8 mouse cellular contexts compared by ENCODE assay signal in the genomic region with DNA sequence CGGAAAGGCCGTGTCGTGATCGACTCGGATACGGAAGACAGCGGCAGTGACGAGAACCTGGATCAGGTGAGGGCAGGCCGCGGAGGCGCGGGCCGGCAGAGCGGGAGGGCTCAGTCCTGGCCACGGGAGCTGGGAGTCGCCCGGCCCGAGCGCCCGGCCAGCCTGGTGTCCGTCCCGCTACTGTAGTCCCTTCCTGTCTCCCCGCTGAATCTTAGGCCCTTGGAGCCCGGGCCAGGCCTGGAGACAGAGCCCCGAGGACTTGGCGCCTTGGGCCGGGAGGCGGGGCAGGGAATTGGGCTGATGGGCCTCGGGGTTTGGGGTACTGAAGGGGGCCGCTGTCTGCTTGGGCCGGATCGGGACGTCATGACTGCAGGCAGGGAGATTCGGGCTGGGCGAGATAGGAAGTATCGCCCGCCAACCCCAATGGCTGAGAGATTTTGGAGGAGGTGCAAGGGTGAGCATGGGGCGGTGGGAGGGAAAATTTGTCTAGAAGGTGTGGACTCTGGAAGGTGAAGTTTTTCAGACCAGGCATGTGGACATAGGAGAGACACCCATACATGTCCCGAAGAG. TPM values are rescaled to one million over a fixed set of nuclear protein-coding genes. Genes with fewer than 3 reads are reported as not detected.
DNase-seq lines count a peak whose midpoint lies in the region; ATAC-seq and TF ChIP-seq lines count a peak whose summit lies in the region.

No protein-coding gene starts in this region.

- H3K9me3 ChIP-seq in heart, embryonic 12.5 days (replicated peaks), result no peaks in the 10 kb centered on the region
- H3K9me3 ChIP-seq in ES-E14 (ENCODE audit: control insufficient read depth, insufficient read depth, low read depth, low read length), result no peaks in the 10 kb centered on the region
- H3K9me3 ChIP-seq in erythroblast, embryonic 14.5 days (ENCODE audit: control insufficient read depth, low read length), result no peaks in the 10 kb centered on the region
- H3K9me3 ChIP-seq in limb, embryonic 10.5 days (replicated peaks), result no peaks in the 10 kb centered on the region
- H3K9me3 ChIP-seq in midbrain, embryonic 16.5 days (replicated peaks; ENCODE audit: control insufficient read depth, low read length, poor library complexity, severe bottlenecking), result no peaks in the 10 kb centered on the region

- H3K4me1 ChIP-seq in heart, embryonic 12.5 days (replicated peaks), result peaks cover 6% of the 10 kb centered on the region
- peaks cover 0 to 3% of the 10 kb centered on the region in 2 experiments; a peak in 1 of 4 replicates for H3K4me1 ChIP-seq in ES-E14 (ENCODE audit: control insufficient read depth in 2 of 2, insufficient read depth in 2 of 2, low read length in 2 of 2, poor library complexity in 1 of 2)
- H3K4me1 ChIP-seq in erythroblast, embryonic 14.5 days (ENCODE audit: control insufficient read depth), result peaks cover 31% of the 10 kb centered on the region
- H3K4me1 ChIP-seq in limb, embryonic 10.5 days, result peaks cover 25% of the 10 kb centered on the region
- H3K4me1 ChIP-seq in midbrain, embryonic 16.5 days (ENCODE audit: control insufficient read depth, insufficient read depth, low read length), result peaks cover 27% of the 10 kb centered on the region

- peak overlapping the region; percentile 92 for H3K4me3 ChIP-seq in heart, embryonic 12.5 days
- peak overlapping the region; percentile 90 to 98 for H3K4me3 ChIP-seq in ES-E14 (ENCODE audit: insufficient read depth in 1 of 2, low read depth in 1 of 2, low read length in 2 of 2, poor library complexity in 1 of 2, severe bottlenecking in 1 of 2)
- peak overlapping the region; percentile 90 for H3K4me3 ChIP-seq in erythroblast, embryonic 14.5 days (replicated peaks)
- peak overlapping the region; percentile 100 for H3K4me3 ChIP-seq in limb, embryonic 10.5 days
- peak overlapping the region; percentile 100 for H3K4me3 ChIP-seq in midbrain, embryonic 16.5 days (ENCODE audit: low read depth, low read length)

- in situ Hi-C loops in ES-E14 (cut with MboI; ENCODE audit: low sequenced_read_pairs in 2 of 2, unreplicated experiment in 2 of 2), result no loop called here

- DNase-seq in heart, adult 9 months (ENCODE audit: low spot score in 2 of 2), result no peak
- no peak for DNase-seq in ES-E14 (ENCODE audit: low read depth, low spot score)
- no peak for DNase-seq in limb, embryonic 10.5 days (ENCODE audit: low spot score)
- no peak for DNase-seq in adrenal gland, adult 8-10 months
- DNase-seq in thymus, postnatal 10 days (ENCODE audit: low spot score in 2 of 2), result no peak

- H3K4me2 ChIP-seq in heart, embryonic 12.5 days, result peak overlapping the region; percentile 85
- peak overlapping the region; percentile 94 for H3K4me2 ChIP-seq in midbrain, embryonic 16.5 days (ENCODE audit: low read length)

- H3K27ac ChIP-seq in heart, embryonic 12.5 days (ENCODE audit: poor library complexity, severe bottlenecking), result peak overlapping the region; percentile 73
- no peak overlapping the region; the same call in 1 of the 2 replicates for H3K27ac ChIP-seq in ES-E14 (ENCODE audit: insufficient read depth, low read depth, low read length, poor library complexity, severe bottlenecking)
- peak overlapping the region; percentile 93 for H3K27ac ChIP-seq in limb, embryonic 10.5 days
- H3K27ac ChIP-seq in midbrain, embryonic 16.5 days (ENCODE audit: low read length), result peak overlapping the region; percentile 78

- H3K9ac ChIP-seq in heart, embryonic 12.5 days, result peak overlapping the region; percentile 96
- H3K9ac ChIP-seq in ES-E14 (ENCODE audit: insufficient read depth, low read depth, low read length, poor library complexity, severe bottlenecking), result peak overlapping the region; percentile 95
- H3K9ac ChIP-seq in midbrain, embryonic 16.5 days (ENCODE audit: low read depth, low read length), result peak overlapping the region; percentile 99

- ATAC-seq in heart, embryonic 12.5 days (ENCODE audit: insufficient number of reproducible peaks, low FRiP score), result peak; percentile 86
- ATAC-seq in midbrain, embryonic 16.5 days, result peak; percentile 90

- no peaks in the 10 kb centered on the region for H3K27me3 ChIP-seq in heart, embryonic 12.5 days (replicated peaks)
- peaks cover 8% of the 10 kb centered on the region for H3K27me3 ChIP-seq in erythroblast, embryonic 14.5 days (ENCODE audit: control insufficient read depth)
- H3K27me3 ChIP-seq in limb, embryonic 10.5 days (ENCODE audit: low read depth, poor library complexity, severe bottlenecking), result no peaks in the 10 kb centered on the region
- no peaks in the 10 kb centered on the region for H3K27me3 ChIP-seq in midbrain, embryonic 16.5 days (ENCODE audit: control insufficient read depth, insufficient read depth, low read depth, low read length)

- H3K36me3 ChIP-seq in heart, embryonic 12.5 days, result no peaks in the 10 kb centered on the region
- H3K36me3 ChIP-seq in ES-E14 (ENCODE audit: control insufficient read depth, insufficient read depth, low read length, poor library complexity, severe bottlenecking), result peaks cover 2% of the 10 kb centered on the region; the same call in 1 of the 2 replicates
- H3K36me3 ChIP-seq in erythroblast, embryonic 14.5 days (ENCODE audit: control insufficient read depth), result peaks cover 19% of the 10 kb centered on the region
- H3K36me3 ChIP-seq in limb, embryonic 10.5 days, result peaks cover 21% of the 10 kb centered on the region
- no peaks in the 10 kb centered on the region for H3K36me3 ChIP-seq in midbrain, embryonic 16.5 days (ENCODE audit: control insufficient read depth, insufficient read depth, low read length)

- WGBS in heart, embryonic 12.5 days, result 0% methylated on average over 37 of the region's 39 CpGs
- under 1% methylated on average over 39 of the region's 39 CpGs for WGBS in limb, embryonic 10.5 days
- under 1% methylated on average over 39 of the region's 39 CpGs for WGBS in midbrain, embryonic 16.5 days

TF ChIP-seq in ES-E14, 5 proteins besides CTCF, POLR2A, EP300 and RAD21:
- TF ChIP-seq ZNF384 (IDR thresholded peaks at IDR 0.05; ENCODE audit: low read depth, low read length) (no peak), CHD2 (IDR thresholded peaks at IDR 0.05; ENCODE audit: low read depth, low read length) (no peak), HCFC1 (IDR thresholded peaks at IDR 0.05; ENCODE audit: borderline replicate concordance, insufficient read depth, low read length) (no peak)

RNA-seq across cellular contexts. Expression of gene Rtf1, which starts 0.4 kb away (rescaled TPM):
- polyA plus RNA-seq in heart, embryonic 12.5 days (2016; fragmentation: Nextera tagmentation; extraction: Ambion mirVana), result 34.2 and 34.7 TPM in 2 replicates
- total RNA-seq in ES-E14 (2012; rRNA removed), result 10.3 and 12.1 TPM in 2 replicates
- polyA plus RNA-seq in erythroblast, embryonic 14.5 days (2012), result 5.3 and 5.8 TPM in 2 replicates
- 55.9 and 65.4 TPM in 2 replicates for polyA plus RNA-seq in limb, embryonic 10.5 days (2016; fragmentation: Nextera tagmentation; extraction: Ambion mirVana)
- 53.3 and 58.6 TPM in 2 replicates for polyA plus RNA-seq in midbrain, embryonic 16.5 days (2015; fragmentation: Nextera tagmentation; extraction: Ambion mirVana)
- 10 to 100 TPM; 27.3 to 33.0 (median 28.7) TPM for total RNA-seq in adrenal gland, adult 8-10 months (2022)

RNA-seq across cellular contexts. Expression of gene Ndufaf1, which starts 12.7 kb away (rescaled TPM):
- 54.8 and 56.7 TPM in 2 replicates for polyA plus RNA-seq in heart, embryonic 12.5 days (2016; fragmentation: Nextera tagmentation; extraction: Ambion mirVana)
- total RNA-seq in ES-E14 (2012; rRNA removed), result 14.4 and 18.6 TPM in 2 replicates
- 0.16 and 0.62 TPM in 2 replicates for polyA plus RNA-seq in erythroblast, embryonic 14.5 days (2012)
- 53.1 and 56.5 TPM in 2 replicates for polyA plus RNA-seq in limb, embryonic 10.5 days (2016; fragmentation: Nextera tagmentation; extraction: Ambion mirVana)
- polyA plus RNA-seq in midbrain, embryonic 16.5 days (2015; fragmentation: Nextera tagmentation; extraction: Ambion mirVana), result 39.0 and 43.0 TPM in 2 replicates
- 10 to 100 TPM; 37.8 to 47.3 (median 43.0) TPM for total RNA-seq in adrenal gland, adult 8-10 months (2022)

RNA-seq across cellular contexts. Expression of gene Oip5, which starts 57.0 kb away (rescaled TPM):
- polyA plus RNA-seq in heart, embryonic 12.5 days (2016; fragmentation: Nextera tagmentation; extraction: Ambion mirVana), result 24.3 and 28.3 TPM in 2 replicates
- 23.6 and 27.1 TPM in 2 replicates for total RNA-seq in ES-E14 (2012; rRNA removed)
- polyA plus RNA-seq in erythroblast, embryonic 14.5 days (2012), result 3.6 and 6.2 TPM in 2 replicates
- 35.4 and 38.7 TPM in 2 replicates for polyA plus RNA-seq in limb, embryonic 10.5 days (2016; fragmentation: Nextera tagmentation; extraction: Ambion mirVana)
- 3.4 and 3.7 TPM in 2 replicates for polyA plus RNA-seq in midbrain, embryonic 16.5 days (2015; fragmentation: Nextera tagmentation; extraction: Ambion mirVana)
- total RNA-seq in adrenal gland, adult 8-10 months (2022), result 1 to 10 TPM in 3 of 4 experiments, under 1 TPM in 1; 0.65 to 1.8 (median 1.2) TPM

RNA-seq across cellular contexts. Expression of gene Nusap1, which starts 57.2 kb away (rescaled TPM):
- polyA plus RNA-seq in heart, embryonic 12.5 days (2016; fragmentation: Nextera tagmentation; extraction: Ambion mirVana), result 51.6 and 53.3 TPM in 2 replicates
- total RNA-seq in ES-E14 (2012; rRNA removed), result 24.7 and 28.4 TPM in 2 replicates
- polyA plus RNA-seq in erythroblast, embryonic 14.5 days (2012), result 1.8 and 1.9 TPM in 2 replicates
- 57.9 and 67.9 TPM in 2 replicates for polyA plus RNA-seq in limb, embryonic 10.5 days (2016; fragmentation: Nextera tagmentation; extraction: Ambion mirVana)
- 7.1 and 9.6 TPM in 2 replicates for polyA plus RNA-seq in midbrain, embryonic 16.5 days (2015; fragmentation: Nextera tagmentation; extraction: Ambion mirVana)
- total RNA-seq in adrenal gland, adult 8-10 months (2022), result 1 to 10 TPM in 3 of 4 experiments, under 1 TPM in 1; 0.64 to 1.8 (median 1.4) TPM

Comparison
In these comparisons a context has a peak if more than half of its experiments do, and no peak if none do; other contexts are left out.
1. RNA of gene Ndufaf1, which starts 12.7 kb away (polyA plus RNA-seq): 54.8 to 56.7 TPM in heart, embryonic 12.5 days, 53.1 to 56.5 TPM in limb, embryonic 10.5 days and 39.0 to 43.0 TPM in midbrain, embryonic 16.5 days; 0.16 to 0.62 TPM in erythroblast, embryonic 14.5 days; every median in the first group is over 10 times any median in the second.
2. Peak in every context shown above with its lines, with median percentiles within 50 percentile points of each other: H3K4me3 ChIP-seq and H3K9ac ChIP-seq.